Mouse (Mus musculus) lung, embryonic 14.5 days (tissue): ENCODE data around the gene AI464131. TPM values are rescaled to one million over a fixed set of nuclear protein-coding genes. Genes with fewer than 3 reads are reported as not detected.
A peak's percentile ranks its signal among the peaks of the same experiment; 100 is the strongest.

ENCODE experiments used
- ATAC-seq: fragments of 200-750 bp; cut with Nextera tagmentation; 2 replicates; pipeline ENCODE4 v1.8.0; 2017; ENCODE audit warnings: mild to moderate bottlenecking, moderate TSS enrichment, moderate library complexity; ENCODE audit not compliant: insufficient read depth
- DNase-seq: peaks from one replicate; pipeline ENCODE4 v3.0.0-alpha.2; 2015
- H3K27ac ChIP-seq: fragments of 300-500 bp; sonication (generic); 2 replicates; pipeline ENCODE4 v1.5.1; 2014; ENCODE audit warnings: low read depth, mild to moderate bottlenecking, moderate library complexity
- H3K27me3 ChIP-seq: fragments of 300-500 bp; sonication (generic); 2 replicates; pipeline ENCODE4 v1.6.1; 2014; ENCODE audit warnings: low read length, control low read depth; ENCODE audit not compliant: insufficient read depth
- H3K36me3 ChIP-seq: fragments of 300-500 bp; sonication (generic); 2 replicates; pipeline ENCODE4 v1.6.1; 2014; ENCODE audit warnings: control low read depth; ENCODE audit not compliant: insufficient read depth
- H3K4me1 ChIP-seq: fragments of 300-500 bp; sonication (generic); 2 replicates; pipeline ENCODE4 v1.6.1; 2014; ENCODE audit warnings: antibody characterized with exemption, control low read depth; ENCODE audit not compliant: insufficient read depth
- H3K4me2 ChIP-seq: fragments of 300-500 bp; sonication (generic); 2 replicates; pipeline ENCODE4 v1.6.1; 2014; ENCODE audit warnings: mild to moderate bottlenecking
- H3K4me3 ChIP-seq: fragments of 300-500 bp; sonication (generic); 2 replicates; pipeline ENCODE4 v1.5.1; 2014; ENCODE audit warnings: low read depth, low read length
- H3K9ac ChIP-seq: fragments of 300-500 bp; sonication (generic); 2 replicates; pipeline ENCODE4 v1.6.1; 2014
- H3K9me3 ChIP-seq: fragments of 300-500 bp; sonication (generic); 2 replicates; pipeline ENCODE4 v1.6.1; 2016; ENCODE audit warnings: low read depth, low read length, control low read depth
- CTCF ChIP-seq: IDR thresholded peaks from 2 replicates; pipeline ENCODE4 v1.5.1; 2016; ENCODE audit warnings: antibody characterized with exemption, low read depth
- WGBS: fragments of 180-500 bp; shearing (Covaris S2); extraction: QIAGEN DNeasy Blood & Tissue Kit; methylation state at CpG from one replicate; pipeline ENCODE4 v1.1.7; 2014; 5-methylcytosine and 5-hydroxymethylcytosine counted together
- polyA plus RNA-seq: library from polyadenylated mRNA; unstranded; fragments of >200 nt; fragmentation: Nextera tagmentation; extraction: Ambion mirVana; gene quantifications from 2 replicates; pipeline ENCODE4 v1.2.1, GENCODE M21; 2014

The AI464131 gene
- polyA plus RNA-seq, 1 experiment from 2014 or later = 3.6 TPM

DNA sequence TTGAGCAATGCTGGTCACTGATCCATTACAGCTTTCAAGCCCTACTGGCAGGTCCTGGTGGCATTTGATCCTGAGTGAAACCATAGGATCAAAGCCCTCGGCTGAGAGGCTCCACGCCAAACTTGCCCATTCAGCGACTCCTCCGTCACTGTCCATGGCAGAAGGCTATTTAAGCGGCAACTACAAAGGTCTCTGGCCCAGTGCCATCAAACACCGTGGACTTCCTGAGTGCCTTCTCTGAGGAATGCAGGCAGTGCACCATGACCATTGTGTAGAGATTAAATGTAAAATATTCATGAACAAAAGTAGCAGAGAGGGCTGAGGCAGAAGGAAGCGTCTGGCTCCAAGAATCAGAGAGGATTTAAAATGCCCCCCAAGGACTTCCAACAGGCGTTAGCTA lies 25.1 kb upstream of the AI464131 start:
- no peaks in the 10 kb centered on the region for H3K9me3 ChIP-seq
- no peak overlapping the region for H3K4me3 ChIP-seq
- H3K9ac ChIP-seq = no peak overlapping the region
- H3K4me1 ChIP-seq = peaks cover 4% of the 10 kb centered on the region; the same call in 1 of the 2 replicates
- ATAC-seq (no peak), DNase-seq (peak; percentile 70)
- no peak overlapping the region for H3K27ac ChIP-seq
- no peak for TF ChIP-seq CTCF
- H3K27me3 ChIP-seq = 0 out of 2 replicates have a peak, but pooled peaks cover 4% of the 10 kb centered on the region
- WGBS = 21% methylated on average over 8 of the region's 8 CpGs
- H3K4me2 ChIP-seq = no peak overlapping the region
- H3K36me3 ChIP-seq = no peaks in the 10 kb centered on the region

DNA sequence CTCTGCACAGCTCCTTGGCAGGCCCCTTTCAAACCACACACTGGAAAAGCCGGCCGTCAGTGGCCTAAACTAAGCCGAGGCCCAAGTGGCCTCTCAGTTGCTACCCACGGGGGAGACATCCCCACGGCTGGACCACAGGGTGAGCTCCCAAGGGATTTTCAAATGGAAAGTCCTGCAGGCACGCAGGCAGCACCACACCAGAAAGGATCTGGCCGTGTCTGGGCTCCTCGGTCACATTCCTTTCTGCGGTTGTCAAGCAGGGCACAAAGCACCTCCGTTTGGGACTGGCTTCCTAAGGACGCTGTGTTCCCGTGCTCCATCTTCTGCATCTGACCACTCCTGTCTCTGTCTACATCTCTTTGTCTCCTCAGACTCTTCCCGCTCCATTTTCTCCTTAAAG lies 24.2 kb upstream of the AI464131 start:
- ATAC-seq (no peak), DNase-seq (no peak)
- 44% methylated on average over 13 of the region's 13 CpGs for WGBS
- Histone ChIP-seq H3K27me3 (0 out of 2 replicates have a peak, but pooled peaks cover 4% of the 10 kb centered on the region), H3K27ac (no peak overlapping the region), H3K9ac (no peak overlapping the region), H3K4me3 (no peak overlapping the region), H3K4me1 (peaks cover 4% of the 10 kb centered on the region; the same call in 1 of the 2 replicates), H3K4me2 (no peak overlapping the region), H3K36me3 (no peaks in the 10 kb centered on the region), H3K9me3 (no peaks in the 10 kb centered on the region)
- TF ChIP-seq CTCF = no peak

- Histone ChIP-seq H3K4me2 (no peak overlapping the region), H3K4me1 (peaks cover 4% of the 10 kb centered on the region; the same call in 1 of the 2 replicates), H3K9ac (no peak overlapping the region), H3K27ac (no peak overlapping the region), H3K9me3 (no peaks in the 10 kb centered on the region), H3K27me3 (0 out of 2 replicates have a peak, but pooled peaks cover 4% of the 10 kb centered on the region), H3K36me3 (no peaks in the 10 kb centered on the region), H3K4me3 (no peak overlapping the region)
- no peak for TF ChIP-seq CTCF
- ATAC-seq (no peak), DNase-seq (no peak)
- 54% methylated on average over 7 of the region's 7 CpGs for WGBS
Observed at GRCm38 (mm10) chr4:41526553-41526952, 23.7 kb upstream of the AI464131 start.

GRCm38 (mm10) chr4:41524829-41525228 lies 22.0 kb upstream of the AI464131 start:
- peaks cover 4% of the 10 kb centered on the region; the same call in 1 of the 2 replicates for H3K4me1 ChIP-seq
- WGBS = 60% methylated on average over 9 of the region's 9 CpGs

GRCm38 (mm10) chr4:41523839-41524238 lies 21.0 kb upstream of the AI464131 start:
- H3K27me3 ChIP-seq = 0 out of 2 replicates have a peak, but pooled peaks cover 6% of the 10 kb centered on the region
- H3K36me3 ChIP-seq = no peaks in the 10 kb centered on the region
- WGBS = 72% methylated on average over 7 of the region's 7 CpGs
- no peak overlapping the region for H3K4me3 ChIP-seq
- DNase-seq (no peak), ATAC-seq (no peak)
- no peak overlapping the region for H3K9ac ChIP-seq
- no peak overlapping the region for H3K27ac ChIP-seq
- H3K9me3 ChIP-seq = no peaks in the 10 kb centered on the region
- TF ChIP-seq CTCF = no peak
- no peak overlapping the region for H3K4me2 ChIP-seq
- peaks cover 4% of the 10 kb centered on the region; the same call in 1 of the 2 replicates for H3K4me1 ChIP-seq

More at GRCm38 (mm10) chr4:41524829-41525228, 22.0 kb upstream of the AI464131 start:
- Histone ChIP-seq H3K9me3 (no peaks in the 10 kb centered on the region), H3K27ac (no peak overlapping the region), H3K9ac (no peak overlapping the region), H3K4me2 (no peak overlapping the region), H3K36me3 (no peaks in the 10 kb centered on the region), H3K4me3 (no peak overlapping the region), H3K27me3 (0 out of 2 replicates have a peak, but pooled peaks cover 6% of the 10 kb centered on the region)
- TF ChIP-seq CTCF = no peak
- ATAC-seq (no peak), DNase-seq (no peak)

DNA sequence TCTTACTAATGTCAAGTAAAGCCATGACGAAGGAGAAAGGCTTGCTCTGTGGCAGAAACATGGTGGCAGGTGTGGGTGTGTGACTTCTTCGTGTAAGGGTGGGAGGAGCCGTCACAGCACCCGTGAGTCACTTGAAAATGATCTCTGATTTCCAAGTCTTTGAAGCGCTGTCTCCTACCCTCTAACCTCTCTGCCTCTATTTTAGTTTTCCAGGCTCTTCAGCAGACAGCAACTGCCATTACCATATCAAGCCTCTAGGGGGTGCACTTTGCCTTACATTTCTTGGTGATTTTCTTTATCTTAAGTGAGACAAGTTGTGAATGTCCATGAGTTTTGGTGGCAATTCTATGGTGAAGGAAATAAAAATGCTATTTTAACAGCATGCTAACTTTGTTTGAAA lies 19.9 kb upstream of the AI464131 start:
- Histone ChIP-seq H3K4me3 (no peak overlapping the region), H3K27ac (no peak overlapping the region), H3K4me2 (no peak overlapping the region), H3K9ac (no peak overlapping the region), H3K27me3 (0 out of 2 replicates have a peak, but pooled peaks cover 6% of the 10 kb centered on the region), H3K4me1 (no peaks in the 10 kb centered on the region), H3K36me3 (no peaks in the 10 kb centered on the region), H3K9me3 (no peaks in the 10 kb centered on the region)
- 31% methylated on average over 5 of the region's 5 CpGs for WGBS
- peak; percentile 75 for TF ChIP-seq CTCF
- ATAC-seq (no peak), DNase-seq (peak; percentile 82)

DNA sequence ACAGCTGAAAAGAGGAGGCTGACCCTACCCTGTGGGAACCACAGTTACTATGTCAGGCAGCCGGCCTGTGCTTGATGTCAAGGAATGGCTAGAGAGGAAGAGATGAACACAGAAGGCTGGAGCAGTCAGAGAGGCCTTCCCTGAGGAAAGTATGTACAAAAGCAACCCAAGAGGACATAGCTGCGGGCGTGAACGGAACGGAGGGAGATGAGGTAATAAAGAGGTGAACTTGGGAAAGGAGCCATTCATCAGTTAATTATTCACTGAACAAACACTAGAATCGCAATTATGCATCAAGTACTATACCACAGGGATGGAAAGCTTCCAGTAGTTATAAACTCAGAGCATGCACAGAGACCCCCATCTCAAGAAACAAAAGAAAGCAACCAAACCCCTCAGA lies 19.3 kb upstream of the AI464131 start:
- H3K4me2 ChIP-seq = no peak overlapping the region
- no peak for ATAC-seq
- no peak overlapping the region for H3K27ac ChIP-seq
- DNase-seq = no peak
- H3K4me1 ChIP-seq = no peaks in the 10 kb centered on the region
- TF ChIP-seq CTCF = no peak
- H3K27me3 ChIP-seq = 0 out of 2 replicates have a peak, but pooled peaks cover 6% of the 10 kb centered on the region
- 64% methylated on average over 6 of the region's 6 CpGs for WGBS
- no peaks in the 10 kb centered on the region for H3K9me3 ChIP-seq
- no peaks in the 10 kb centered on the region for H3K36me3 ChIP-seq
- H3K4me3 ChIP-seq = no peak overlapping the region
- H3K9ac ChIP-seq = no peak overlapping the region
